Mouse (Mus musculus): ENCODE data around the gene Kyat3. TPM values are rescaled to one million over a fixed set of nuclear protein-coding genes. Genes with fewer than 3 reads are reported as not detected.

Gene Kyat3
- polyA plus RNA-seq (2015; fragmentation: Nextera tagmentation; extraction: Ambion mirVana) = 12.4 and 14.9 TPM in 2 replicates

GRCm38 (mm10) chr3:142700442-142701322, at the start of gene Kyat3:
Gene Kyat3, plus strand, starts transcription at chr3:142701051.
- peak; percentile 99 for ATAC-seq (ENCODE audit: low read depth)
- Histone ChIP-seq H3K36me3 (ENCODE audit: control insufficient read depth, insufficient read depth) (no peaks in the 10 kb centered on the region), H3K9me3 (replicated peaks; ENCODE audit: control insufficient read depth, low read length) (no peaks in the 10 kb centered on the region), H3K9ac (ENCODE audit: low read depth, low read length) (peak within 1 kb of the TSS; percentile 54; the same call in 1 of the 2 replicates), H3K4me1 (ENCODE audit: control insufficient read depth, low read depth, low read length) (no peaks in the 10 kb centered on the region; the same call in 1 of the 2 replicates), H3K27me3 (ENCODE audit: control insufficient read depth, insufficient read depth, low read depth, low read length) (peaks cover 2% of the 10 kb centered on the region; the same call in 1 of the 2 replicates), H3K4me2 (ENCODE audit: low read depth, low read length) (peak within 1 kb of the TSS; percentile 67), H3K4me3 (ENCODE audit: low read depth, low read length) (peak within 1 kb of the TSS; percentile 62), H3K27ac (ENCODE audit: low read length) (peak within 1 kb of the TSS; percentile 83)
- under 1% methylated on average over 48 of the region's 48 CpGs for WGBS (ENCODE audit: insufficient replicate concordance)

- Histone ChIP-seq H3K4me2 (ENCODE audit: low read depth, low read length) (no peak overlapping the region), H3K4me3 (ENCODE audit: low read depth, low read length) (no peak overlapping the region), H3K27me3 (ENCODE audit: control insufficient read depth, insufficient read depth, low read depth, low read length) (no peaks in the 10 kb centered on the region), H3K9me3 (replicated peaks; ENCODE audit: control insufficient read depth, low read length) (peaks cover 2% of the 10 kb centered on the region; the same call in 1 of the 2 replicates), H3K36me3 (ENCODE audit: control insufficient read depth, insufficient read depth) (no peaks in the 10 kb centered on the region), H3K4me1 (ENCODE audit: control insufficient read depth, low read depth, low read length) (no peaks in the 10 kb centered on the region), H3K9ac (ENCODE audit: low read depth, low read length) (no peak overlapping the region), H3K27ac (ENCODE audit: low read length) (no peak overlapping the region)
- ATAC-seq (ENCODE audit: low read depth) = no peak
- WGBS (ENCODE audit: insufficient replicate concordance) = 79% methylated on average over 8 of the region's 8 CpGs
Observed at GRCm38 (mm10) chr3:142664723-142665122, 36.1 kb upstream of the Kyat3 start.

- H3K9me3 ChIP-seq (replicated peaks; ENCODE audit: control insufficient read depth, low read length) = no peaks in the 10 kb centered on the region
- no peak for ATAC-seq (ENCODE audit: low read depth)
- H3K4me1 ChIP-seq (ENCODE audit: control insufficient read depth, low read depth, low read length) = no peaks in the 10 kb centered on the region
- H3K4me3 ChIP-seq (ENCODE audit: low read depth, low read length) = no peak overlapping the region
- no peak overlapping the region for H3K9ac ChIP-seq (ENCODE audit: low read depth, low read length)
- H3K36me3 ChIP-seq (ENCODE audit: control insufficient read depth, insufficient read depth) = no peaks in the 10 kb centered on the region
- H3K27ac ChIP-seq (ENCODE audit: low read length) = no peak overlapping the region
- H3K27me3 ChIP-seq (ENCODE audit: control insufficient read depth, insufficient read depth, low read depth, low read length) = no peaks in the 10 kb centered on the region
- no peak overlapping the region for H3K4me2 ChIP-seq (ENCODE audit: low read depth, low read length)
- WGBS (ENCODE audit: insufficient replicate concordance) = 33% methylated on average over 1 of the region's 1 CpGs
Observed at GRCm38 (mm10) chr3:142674607-142675006, 26.2 kb upstream of the Kyat3 start.

DNA sequence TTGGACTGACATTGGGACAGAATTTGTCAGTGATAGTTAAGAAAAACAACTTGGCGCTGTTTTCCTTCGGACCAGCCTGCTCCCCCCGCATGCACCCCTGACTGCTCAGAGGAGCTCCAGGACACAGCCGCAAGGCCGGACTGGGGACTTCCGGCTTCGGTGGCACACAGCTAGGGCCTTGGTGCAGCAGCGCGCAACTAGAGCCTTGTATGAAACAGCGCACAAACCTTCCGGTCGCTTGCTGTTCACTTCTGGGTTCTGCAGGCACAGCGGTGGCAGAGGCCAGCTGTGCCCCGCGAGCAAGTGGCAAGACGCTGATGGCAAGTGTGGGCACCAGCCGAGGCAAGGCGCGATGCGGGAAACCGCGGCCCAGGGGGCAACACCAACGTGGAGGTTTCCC, 12.9 kb upstream of the Kyat3 start:
- Histone ChIP-seq H3K36me3 (ENCODE audit: control insufficient read depth, insufficient read depth) (no peaks in the 10 kb centered on the region), H3K4me1 (ENCODE audit: control insufficient read depth, low read depth, low read length) (no peaks in the 10 kb centered on the region), H3K9ac (ENCODE audit: low read depth, low read length) (no peak overlapping the region), H3K27me3 (ENCODE audit: control insufficient read depth, insufficient read depth, low read depth, low read length) (no peaks in the 10 kb centered on the region), H3K9me3 (replicated peaks; ENCODE audit: control insufficient read depth, low read length) (peaks cover 2% of the 10 kb centered on the region; the same call in 1 of the 2 replicates), H3K27ac (ENCODE audit: low read length) (no peak overlapping the region), H3K4me2 (ENCODE audit: low read depth, low read length) (no peak overlapping the region), H3K4me3 (ENCODE audit: low read depth, low read length) (no peak overlapping the region; the same call in 1 of the 2 replicates)
- WGBS (ENCODE audit: insufficient replicate concordance) = 70% methylated on average over 23 of the region's 23 CpGs
- ATAC-seq (ENCODE audit: low read depth) = no peak

DNA sequence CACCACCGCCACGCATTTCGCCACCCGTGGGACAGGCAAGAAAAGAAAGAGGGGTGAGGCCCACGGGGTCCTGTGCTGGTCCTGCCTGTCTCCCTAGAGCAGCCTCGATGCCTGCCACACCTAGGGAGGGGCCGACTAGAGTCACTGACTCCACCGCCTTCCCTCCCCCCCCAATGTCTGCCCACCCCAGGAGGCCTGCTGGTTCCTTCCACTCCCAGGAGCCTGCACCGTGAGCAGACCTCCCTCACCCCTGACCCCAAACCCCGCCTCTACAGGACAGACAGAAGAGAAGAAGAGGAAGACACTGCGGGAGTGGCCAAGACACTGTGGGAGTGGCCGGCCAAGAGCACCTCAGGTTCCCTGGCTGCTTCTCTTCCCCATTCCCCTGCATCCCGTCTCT, 12.5 kb upstream of the Kyat3 start:
- peak; percentile 19; the same call in 1 of the 2 replicates for ATAC-seq (ENCODE audit: low read depth)
- Histone ChIP-seq H3K4me3 (ENCODE audit: low read depth, low read length) (no peak overlapping the region; the same call in 1 of the 2 replicates), H3K9me3 (replicated peaks; ENCODE audit: control insufficient read depth, low read length) (peaks cover 2% of the 10 kb centered on the region; the same call in 1 of the 2 replicates), H3K9ac (ENCODE audit: low read depth, low read length) (no peak overlapping the region), H3K36me3 (ENCODE audit: control insufficient read depth, insufficient read depth) (no peaks in the 10 kb centered on the region), H3K27me3 (ENCODE audit: control insufficient read depth, insufficient read depth, low read depth, low read length) (no peaks in the 10 kb centered on the region), H3K4me2 (ENCODE audit: low read depth, low read length) (no peak overlapping the region), H3K4me1 (ENCODE audit: control insufficient read depth, low read depth, low read length) (no peaks in the 10 kb centered on the region), H3K27ac (ENCODE audit: low read length) (no peak overlapping the region)
- 29% methylated on average over 13 of the region's 13 CpGs for WGBS (ENCODE audit: insufficient replicate concordance)

DNA sequence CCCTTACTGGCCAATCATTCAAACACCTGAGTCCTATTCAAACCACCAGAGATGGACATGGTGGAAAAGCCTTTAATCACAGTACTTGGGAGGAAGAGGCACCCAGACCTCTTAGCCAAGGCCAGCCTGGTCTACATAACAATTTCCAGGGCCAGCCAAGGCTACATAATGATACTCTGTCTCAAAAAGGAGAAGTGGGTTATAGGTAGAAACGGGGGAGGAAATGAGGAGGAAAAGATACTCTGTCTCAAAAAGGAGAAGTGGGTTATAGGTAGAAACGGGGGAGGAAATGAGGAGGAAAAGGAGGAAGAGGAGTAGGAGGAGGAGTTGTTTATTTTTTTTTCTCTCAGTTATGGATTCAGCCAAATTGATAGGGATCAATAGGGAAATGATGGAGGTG, 4.3 kb upstream of the Kyat3 start:
- Histone ChIP-seq H3K4me1 (ENCODE audit: control insufficient read depth, low read depth, low read length) (no peaks in the 10 kb centered on the region; the same call in 1 of the 2 replicates), H3K9me3 (replicated peaks; ENCODE audit: control insufficient read depth, low read length) (no peaks in the 10 kb centered on the region), H3K27ac (ENCODE audit: low read length) (no peak overlapping the region), H3K9ac (ENCODE audit: low read depth, low read length) (no peak overlapping the region), H3K36me3 (ENCODE audit: control insufficient read depth, insufficient read depth) (no peaks in the 10 kb centered on the region), H3K27me3 (ENCODE audit: control insufficient read depth, insufficient read depth, low read depth, low read length) (no peaks in the 10 kb centered on the region), H3K4me3 (ENCODE audit: low read depth, low read length) (no peak overlapping the region), H3K4me2 (ENCODE audit: low read depth, low read length) (no peak overlapping the region)
- no peak for ATAC-seq (ENCODE audit: low read depth)
- WGBS (ENCODE audit: insufficient replicate concordance) = 14% methylated on average over 2 of the region's 2 CpGs

- Histone ChIP-seq H3K4me1 (ENCODE audit: control insufficient read depth, low read depth, low read length) (no peaks in the 10 kb centered on the region; the same call in 1 of the 2 replicates), H3K9me3 (replicated peaks; ENCODE audit: control insufficient read depth, low read length) (no peaks in the 10 kb centered on the region), H3K27me3 (ENCODE audit: control insufficient read depth, insufficient read depth, low read depth, low read length) (peaks cover 2% of the 10 kb centered on the region; the same call in 1 of the 2 replicates), H3K4me3 (ENCODE audit: low read depth, low read length) (peak overlapping the region; percentile 62), H3K36me3 (ENCODE audit: control insufficient read depth, insufficient read depth) (no peaks in the 10 kb centered on the region), H3K9ac (ENCODE audit: low read depth, low read length) (peak overlapping the region; percentile 54; the same call in 1 of the 2 replicates), H3K4me2 (ENCODE audit: low read depth, low read length) (peak overlapping the region; percentile 67), H3K27ac (ENCODE audit: low read length) (peak overlapping the region; percentile 76)
- 15% methylated on average over 15 of the region's 15 CpGs for WGBS (ENCODE audit: insufficient replicate concordance)
- no peak for ATAC-seq (ENCODE audit: low read depth)
Observed at GRCm38 (mm10) chr3:142701407-142701989, 647 bp downstream of the Kyat3 start.

DNA sequence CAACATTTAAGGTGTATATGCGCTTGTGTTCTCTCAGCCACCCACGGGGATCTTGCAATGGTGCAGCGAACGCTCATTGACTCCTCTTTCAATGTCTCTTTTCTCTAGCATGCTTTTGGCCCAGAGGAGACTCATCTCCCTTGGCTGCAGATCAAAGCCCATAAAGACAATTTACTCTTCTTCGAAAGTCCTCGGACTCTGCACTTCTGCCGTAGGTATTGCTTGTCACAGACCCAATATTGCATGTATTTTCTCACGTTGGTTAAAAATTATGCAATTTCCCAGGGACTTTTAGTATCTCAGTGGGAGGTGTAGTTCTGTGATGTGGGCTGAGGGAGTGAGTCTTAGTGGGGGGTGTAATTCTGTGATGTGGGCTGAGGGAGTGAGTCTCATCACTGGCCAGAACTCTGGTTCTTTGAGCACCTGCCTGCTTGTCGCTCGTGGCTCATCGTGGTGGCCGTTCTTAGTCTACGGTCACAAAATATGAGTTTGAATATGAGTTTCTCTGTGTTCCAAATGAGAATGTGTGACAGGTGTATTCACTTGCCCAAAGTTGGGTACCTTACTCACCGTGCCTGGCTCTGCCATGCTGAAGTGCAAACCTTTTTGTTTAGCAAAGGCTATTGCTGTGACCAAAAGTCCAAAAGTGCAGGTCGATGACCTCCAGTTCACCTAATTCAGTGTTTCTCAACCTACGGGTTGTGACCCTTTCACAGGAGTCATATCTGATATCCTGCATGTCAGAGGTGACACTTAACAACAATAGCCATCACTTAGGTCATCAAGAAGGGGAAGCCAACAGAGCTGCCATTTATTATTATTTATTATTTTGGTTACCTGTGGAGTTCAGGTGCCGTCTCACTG, 6.0 kb downstream of the Kyat3 start:
- 72% methylated on average over 17 of the region's 17 CpGs for WGBS (ENCODE audit: insufficient replicate concordance)
- Histone ChIP-seq H3K27me3 (ENCODE audit: control insufficient read depth, insufficient read depth, low read depth, low read length) (no peaks in the 10 kb centered on the region), H3K4me1 (ENCODE audit: control insufficient read depth, low read depth, low read length) (peaks cover 3% of the 10 kb centered on the region), H3K27ac (ENCODE audit: low read length) (peak overlapping the region; percentile 53; the same call in 1 of the 2 replicates), H3K4me2 (ENCODE audit: low read depth, low read length) (no peak overlapping the region), H3K9me3 (replicated peaks; ENCODE audit: control insufficient read depth, low read length) (no peaks in the 10 kb centered on the region), H3K36me3 (ENCODE audit: control insufficient read depth, insufficient read depth) (no peaks in the 10 kb centered on the region), H3K4me3 (ENCODE audit: low read depth, low read length) (no peak overlapping the region), H3K9ac (ENCODE audit: low read depth, low read length) (no peak overlapping the region)
- ATAC-seq (ENCODE audit: low read depth) = peak; percentile 79
